Mouse (Mus musculus) stomach, adult 2 months (tissue): ENCODE measurements around the gene Kdm4a. TPM values are rescaled to one million over a fixed set of nuclear protein-coding genes. Genes with fewer than 3 reads are reported as not detected.

ENCODE experiments used
- polyA plus RNA-seq: library from polyadenylated mRNA; depleted of rRNA; stranded (reverse); fragments of >200 nt; gene quantifications from 2 replicates; pipeline ENCODE4 v1.2.3, GENCODE M21; 2012; rRNA removed

The Kdm4a gene
- 8.6 and 10.9 TPM in 2 replicates for polyA plus RNA-seq

DNA sequence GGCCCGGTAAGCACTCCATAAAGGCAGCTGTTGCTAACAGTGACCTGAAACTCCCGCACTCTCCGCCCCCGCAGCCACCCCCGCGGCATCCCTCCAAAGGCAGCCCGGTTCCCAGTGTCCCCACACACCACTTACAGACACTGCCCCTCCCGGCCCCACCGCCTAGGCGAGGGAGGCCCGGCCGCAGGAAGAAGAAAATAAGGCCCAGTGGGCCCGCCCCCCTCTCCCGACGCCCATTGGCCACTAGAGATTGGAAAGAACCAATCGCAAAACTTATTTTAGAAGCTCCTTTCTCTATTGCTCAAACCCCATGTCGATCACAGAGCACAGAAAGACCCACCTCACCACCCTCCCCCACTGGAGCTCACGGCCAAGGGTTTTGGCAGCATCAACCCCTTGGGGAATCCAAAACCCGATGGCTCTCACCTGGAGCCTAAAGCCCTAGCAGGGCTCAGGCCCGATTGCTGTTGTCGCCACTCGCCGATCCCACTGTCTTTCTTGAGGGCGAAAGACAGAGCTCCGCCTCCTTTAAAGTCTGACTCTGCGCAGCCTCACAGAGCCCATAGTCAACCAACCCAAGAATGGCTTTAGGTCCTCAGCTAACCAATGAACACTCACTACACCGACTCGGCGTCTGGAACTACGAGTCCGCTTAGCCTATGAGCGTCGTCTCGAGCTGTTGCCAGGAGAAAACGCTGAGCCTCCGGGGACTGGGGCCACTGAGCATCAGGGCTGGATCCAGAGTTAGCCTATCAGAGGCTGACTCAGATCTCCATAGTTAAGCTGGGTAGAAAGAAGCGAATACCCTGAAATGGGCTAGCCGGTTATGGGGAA lies at the start of gene Kdm4a:
Gene Kdm4a (minus strand): TSS at position 577 of the 834 bp plus-strand sequence.

DNA sequence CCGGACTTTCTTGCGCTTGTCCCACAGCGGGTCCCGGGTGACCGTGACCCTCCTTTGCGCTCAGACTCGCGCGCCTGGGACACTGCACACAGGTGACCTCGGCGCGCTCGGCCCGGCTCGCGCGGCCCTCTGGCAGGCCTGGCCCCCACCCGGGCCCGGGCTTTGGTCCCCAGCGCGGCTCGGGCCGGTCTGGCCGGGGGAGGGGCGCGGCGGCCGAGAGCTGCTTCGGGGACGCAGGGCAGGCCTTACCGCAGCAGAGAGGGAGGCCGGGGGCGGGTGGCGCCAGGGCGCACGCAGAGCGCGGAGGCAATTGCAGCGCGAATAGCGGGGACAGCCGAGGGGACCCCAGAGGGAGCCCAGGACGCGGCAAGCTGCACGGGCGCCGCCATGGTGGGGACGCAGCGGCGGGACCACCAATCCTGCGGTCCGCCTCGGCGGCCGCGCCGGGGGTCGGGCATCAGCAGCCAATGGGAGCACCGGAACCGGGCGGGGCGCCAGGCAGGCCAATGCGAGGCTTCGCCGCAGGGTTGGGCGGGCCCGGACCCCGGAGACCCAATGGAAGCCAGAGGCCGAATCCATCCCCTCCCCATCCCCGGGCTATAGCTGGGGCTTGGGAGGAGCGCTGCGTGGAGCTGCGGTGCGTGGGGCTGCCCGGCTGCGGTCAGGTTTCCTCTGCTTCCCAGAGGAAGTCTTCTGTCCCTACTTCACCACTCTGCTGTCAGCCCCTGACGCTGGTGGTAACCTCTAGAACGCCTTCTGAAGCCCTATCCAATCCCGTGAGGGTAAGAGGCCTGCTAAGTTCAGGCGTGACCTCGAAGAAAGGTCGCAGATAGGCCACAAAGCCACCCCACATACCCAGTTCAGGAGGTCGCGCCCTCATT lies 45.1 kb downstream of the Kdm4a start, which contains the start of gene St3gal3:
Gene St3gal3 (minus strand): TSS at position 430 of the 881 bp plus-strand sequence.

Other genes starting within 250 kb of the Kdm4a start
- gene St3gal3, start 45.1 kb downstream of the Kdm4a start, polyA plus RNA-seq = 13.4 and 18.7 TPM in 2 replicates
- gene Ptprf, start 111.4 kb upstream of the Kdm4a start, polyA plus RNA-seq = 55.7 and 66.2 TPM in 2 replicates
- gene Szt2, start 229.2 kb upstream of the Kdm4a start, polyA plus RNA-seq = 12.3 and 16.3 TPM in 2 replicates
- gene Med8, start 229.3 kb upstream of the Kdm4a start, polyA plus RNA-seq = 7.6 and 7.9 TPM in 2 replicates
- gene Elovl1, start 248.1 kb upstream of the Kdm4a start, polyA plus RNA-seq = 298 and 386 TPM in 2 replicates